Mouse (Mus musculus): Measurements from ENCODE around the gene Mmp9. TPM values are rescaled to one million over a fixed set of nuclear protein-coding genes. Genes with fewer than 3 reads are reported as not detected.
A peak's percentile ranks its signal among the peaks of the same experiment; 100 is the strongest.

The Mmp9 gene
- polyA plus RNA-seq, 1 experiment = 2.4 TPM

- H3K4me3 ChIP-seq (replicated peaks) = peak within 1 kb of the TSS; percentile 95
- H3K4me1 ChIP-seq = peaks cover 62% of the 10 kb centered on the region
- peak; percentile 77 for TF ChIP-seq FLI1 (IDR thresholded peaks at IDR 0.05; ENCODE audit: low read length)
- no peak for TF ChIP-seq GATA1 (IDR thresholded peaks at IDR 0.05; ENCODE audit: borderline replicate concordance, low read length)
- no peaks in the 10 kb centered on the region for H3K27me3 ChIP-seq (replicated peaks)
- H3K9me3 ChIP-seq = peaks cover 9% of the 10 kb centered on the region
- peaks cover 42% of the 10 kb centered on the region for H3K36me3 ChIP-seq (replicated peaks; ENCODE audit: low read length)
Measured at GRCm38 (mm10) chr2:164911086-164912048, 29.2 kb upstream of the Mmp9 start, which contains the start of gene Zfp335. TSS of gene Zfp335 (minus strand) at chr2:164911757.

DNA sequence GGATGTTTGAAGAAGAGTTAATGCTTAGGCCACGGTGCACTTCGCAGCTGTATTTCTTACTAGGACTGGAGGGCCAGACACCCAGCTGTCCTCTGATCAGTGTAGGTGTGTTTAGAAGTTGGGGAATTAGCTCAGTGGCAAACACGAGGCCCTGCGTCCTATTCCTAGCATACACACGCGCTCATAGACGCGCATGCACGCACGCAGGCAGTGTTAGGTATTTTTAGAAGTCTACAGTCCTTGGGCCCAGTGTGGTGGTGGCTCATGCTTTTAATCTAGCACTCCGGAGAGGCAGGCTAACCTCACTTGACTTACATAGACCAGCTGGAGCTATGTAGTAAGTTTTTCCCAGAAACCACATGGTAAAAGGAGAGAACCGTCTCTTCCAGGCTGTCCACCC, 28.4 kb upstream of the Mmp9 start:
- Histone ChIP-seq H3K9me3 (peaks cover 4% of the 10 kb centered on the region; the same call in 1 of the 2 replicates), H3K4me3 (replicated peaks) (peak overlapping the region; percentile 95), H3K4me1 (peaks cover 68% of the 10 kb centered on the region), H3K27me3 (replicated peaks) (no peaks in the 10 kb centered on the region), H3K36me3 (replicated peaks; ENCODE audit: low read length) (peaks cover 34% of the 10 kb centered on the region)
- TF ChIP-seq FLI1 (IDR thresholded peaks at IDR 0.05; ENCODE audit: low read length) (no peak), GATA1 (IDR thresholded peaks at IDR 0.05; ENCODE audit: borderline replicate concordance, low read length) (no peak)

GRCm38 (mm10) chr2:164912749-164913427, 27.7 kb upstream of the Mmp9 start:
- peak overlapping the region; percentile 95 for H3K4me3 ChIP-seq (replicated peaks)
- TF ChIP-seq GATA1 (IDR thresholded peaks at IDR 0.05; ENCODE audit: borderline replicate concordance, low read length) (no peak), FLI1 (IDR thresholded peaks at IDR 0.05; ENCODE audit: low read length) (no peak)
- H3K27me3 ChIP-seq (replicated peaks) = no peaks in the 10 kb centered on the region
- peaks cover 70% of the 10 kb centered on the region for H3K4me1 ChIP-seq
- H3K9me3 ChIP-seq = no peaks in the 10 kb centered on the region
- peaks cover 27% of the 10 kb centered on the region for H3K36me3 ChIP-seq (replicated peaks; ENCODE audit: low read length)

GRCm38 (mm10) chr2:164913428-164913786, 27.2 kb upstream of the Mmp9 start:
- TF ChIP-seq FLI1 (IDR thresholded peaks at IDR 0.05; ENCODE audit: low read length) (no peak), GATA1 (IDR thresholded peaks at IDR 0.05; ENCODE audit: borderline replicate concordance, low read length) (no peak)
- H3K4me3 ChIP-seq (replicated peaks) = peak overlapping the region; percentile 77
- peaks cover 71% of the 10 kb centered on the region for H3K4me1 ChIP-seq

GRCm38 (mm10) chr2:164916820-164917219, 23.8 kb upstream of the Mmp9 start:
- Histone ChIP-seq H3K4me3 (replicated peaks) (no peak overlapping the region), H3K27me3 (replicated peaks) (no peaks in the 10 kb centered on the region), H3K4me1 (peaks cover 49% of the 10 kb centered on the region), H3K9me3 (no peaks in the 10 kb centered on the region), H3K36me3 (replicated peaks; ENCODE audit: low read length) (peaks cover 30% of the 10 kb centered on the region)
- no peak for TF ChIP-seq GATA1 (IDR thresholded peaks at IDR 0.05; ENCODE audit: borderline replicate concordance, low read length)
- no peak for TF ChIP-seq FLI1 (IDR thresholded peaks at IDR 0.05; ENCODE audit: low read length)

More at GRCm38 (mm10) chr2:164913428-164913786, 27.2 kb upstream of the Mmp9 start:
- Histone ChIP-seq H3K27me3 (replicated peaks) (no peaks in the 10 kb centered on the region), H3K9me3 (no peaks in the 10 kb centered on the region), H3K36me3 (replicated peaks; ENCODE audit: low read length) (peaks cover 25% of the 10 kb centered on the region)

GRCm38 (mm10) chr2:164917371-164917770, 23.2 kb upstream of the Mmp9 start:
- H3K4me3 ChIP-seq (replicated peaks) = no peak overlapping the region
- peaks cover 44% of the 10 kb centered on the region for H3K4me1 ChIP-seq
- TF ChIP-seq GATA1 (IDR thresholded peaks at IDR 0.05; ENCODE audit: borderline replicate concordance, low read length) (no peak), FLI1 (IDR thresholded peaks at IDR 0.05; ENCODE audit: low read length) (no peak)
- H3K9me3 ChIP-seq = no peaks in the 10 kb centered on the region
- peaks cover 30% of the 10 kb centered on the region for H3K36me3 ChIP-seq (replicated peaks; ENCODE audit: low read length)
- H3K27me3 ChIP-seq (replicated peaks) = peaks cover 2% of the 10 kb centered on the region

GRCm38 (mm10) chr2:164918325-164918724, 22.3 kb upstream of the Mmp9 start:
- Histone ChIP-seq H3K9me3 (no peaks in the 10 kb centered on the region), H3K27me3 (replicated peaks) (peaks cover 11% of the 10 kb centered on the region), H3K4me1 (peaks cover 36% of the 10 kb centered on the region), H3K4me3 (replicated peaks) (no peak overlapping the region), H3K36me3 (replicated peaks; ENCODE audit: low read length) (peaks cover 34% of the 10 kb centered on the region)
- no peak for TF ChIP-seq FLI1 (IDR thresholded peaks at IDR 0.05; ENCODE audit: low read length)
- TF ChIP-seq GATA1 (IDR thresholded peaks at IDR 0.05; ENCODE audit: borderline replicate concordance, low read length) = no peak

GRCm38 (mm10) chr2:164921984-164922383, 18.6 kb upstream of the Mmp9 start:
- TF ChIP-seq FLI1 (IDR thresholded peaks at IDR 0.05; ENCODE audit: low read length) = no peak
- TF ChIP-seq GATA1 (IDR thresholded peaks at IDR 0.05; ENCODE audit: borderline replicate concordance, low read length) = no peak
- Histone ChIP-seq H3K36me3 (replicated peaks; ENCODE audit: low read length) (peaks cover 25% of the 10 kb centered on the region), H3K9me3 (no peaks in the 10 kb centered on the region), H3K4me3 (replicated peaks) (no peak overlapping the region), H3K4me1 (peaks cover 16% of the 10 kb centered on the region; the same call in 1 of the 2 replicates), H3K27me3 (replicated peaks) (peaks cover 29% of the 10 kb centered on the region)

GRCm38 (mm10) chr2:164923291-164923690, 17.3 kb upstream of the Mmp9 start:
- Histone ChIP-seq H3K4me3 (replicated peaks) (no peak overlapping the region), H3K9me3 (no peaks in the 10 kb centered on the region), H3K27me3 (replicated peaks) (peaks cover 40% of the 10 kb centered on the region), H3K36me3 (replicated peaks; ENCODE audit: low read length) (peaks cover 22% of the 10 kb centered on the region), H3K4me1 (peaks cover 14% of the 10 kb centered on the region)
- TF ChIP-seq FLI1 (IDR thresholded peaks at IDR 0.05; ENCODE audit: low read length) = no peak
- TF ChIP-seq GATA1 (IDR thresholded peaks at IDR 0.05; ENCODE audit: borderline replicate concordance, low read length) = no peak
